Mouse (Mus musculus) telencephalon, adult 2 months (tissue): ENCODE data around the gene Fbxo44.
"Not testable (repeated sequence)": the region's sequence is repeated elsewhere in the genome, so short reads cannot be mapped to it uniquely, and the experiment has no call there.

Experiments
- DNase-seq: peaks from one replicate; pipeline ENCODE4 v3.0.0-alpha.2; 2011; ENCODE audit warnings: low read depth, low spot score

The Fbxo44 gene

DNA sequence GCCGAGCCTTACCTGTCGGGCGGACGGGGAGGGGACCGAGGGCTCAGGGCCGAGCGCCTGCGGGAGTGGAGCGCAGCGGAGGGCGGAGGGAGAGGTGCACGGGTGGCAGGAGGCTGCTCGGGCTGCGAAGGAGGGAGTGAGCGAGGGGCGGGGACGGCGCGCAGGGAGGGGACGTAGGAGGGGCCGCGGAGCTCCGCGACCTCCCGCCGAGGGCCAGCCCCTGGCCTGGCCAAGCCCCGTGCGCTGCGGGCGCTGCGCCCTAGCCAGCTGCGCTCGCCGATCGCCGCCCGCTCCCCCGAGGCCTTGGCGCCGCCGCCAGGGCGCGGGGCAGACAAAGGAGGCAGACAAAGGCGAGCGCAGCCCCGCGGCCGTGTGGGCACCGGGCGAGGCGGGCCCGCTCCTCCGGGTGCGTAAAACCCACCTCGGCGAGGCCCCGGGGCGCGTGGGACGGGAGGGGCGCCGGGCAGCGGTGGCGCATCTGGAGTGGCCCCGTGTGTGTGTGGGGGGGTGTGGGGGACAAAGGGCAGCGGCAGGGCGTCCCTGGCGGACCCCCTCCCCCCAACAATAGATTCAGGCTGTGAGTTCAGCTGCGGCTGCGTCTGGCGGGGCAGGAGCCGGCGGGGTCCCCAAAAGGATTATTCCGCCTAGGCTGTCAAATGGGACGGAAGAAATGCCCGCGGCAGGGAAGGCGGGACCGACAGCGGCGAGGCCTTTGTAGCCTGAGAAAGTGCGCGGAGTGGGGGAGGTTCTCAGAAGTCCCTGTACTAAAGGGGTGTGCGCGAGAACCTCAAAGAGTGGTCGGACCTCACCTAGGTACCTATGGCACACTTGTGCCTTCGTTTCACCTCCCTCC, 29.5 kb downstream of the Fbxo44 start, which contains the start of gene Draxin:
Draxin (minus strand) TSS at position 138 of the 853 bp plus-strand sequence.
- DNase-seq: no peak

DNA sequence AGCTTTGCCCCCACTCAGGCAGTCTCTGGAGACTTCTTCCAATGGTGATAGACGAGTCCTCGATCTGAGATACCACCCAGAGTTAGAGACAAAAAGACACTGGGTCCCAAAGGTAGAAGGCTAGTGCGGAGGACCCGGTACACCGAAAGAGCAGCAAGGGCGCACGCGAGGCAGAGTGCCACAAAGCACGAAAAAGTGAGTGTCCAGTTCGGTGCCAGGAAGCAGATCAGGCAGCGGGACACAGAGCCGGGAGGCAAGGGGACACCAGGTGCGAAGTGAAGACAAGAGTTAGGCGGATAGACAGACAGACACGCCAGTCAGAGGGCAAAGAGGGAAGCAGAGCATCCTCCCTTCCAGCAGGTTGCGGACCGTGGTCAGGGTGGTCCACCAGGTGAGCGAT, 30.1 kb downstream of the Fbxo44 start, which contains the start of gene Mad2l2:
Mad2l2 (plus strand) TSS at position 252 of the 400 bp plus-strand sequence.
- no peak for DNase-seq

DNA sequence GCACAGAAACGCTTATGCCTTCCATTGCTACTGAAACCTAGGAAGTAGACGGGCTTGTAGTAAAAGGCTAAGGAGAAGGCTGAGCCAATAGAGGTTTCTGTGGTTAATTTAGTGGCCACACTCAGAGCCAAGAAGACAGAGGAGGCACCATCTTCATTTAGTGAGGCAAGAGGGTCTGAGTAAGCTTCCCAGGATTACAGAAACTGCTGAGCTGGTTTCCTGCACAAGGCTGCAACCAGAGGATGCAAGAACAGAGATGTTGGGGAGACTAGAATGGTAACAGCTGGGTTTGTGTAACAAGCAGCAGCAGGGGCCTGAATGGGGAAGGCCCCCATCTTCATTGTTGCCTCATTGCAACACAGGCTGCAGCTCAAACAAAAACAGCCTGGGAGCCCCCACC, 31.6 kb downstream of the Fbxo44 start:
- no peak for DNase-seq

DNA sequence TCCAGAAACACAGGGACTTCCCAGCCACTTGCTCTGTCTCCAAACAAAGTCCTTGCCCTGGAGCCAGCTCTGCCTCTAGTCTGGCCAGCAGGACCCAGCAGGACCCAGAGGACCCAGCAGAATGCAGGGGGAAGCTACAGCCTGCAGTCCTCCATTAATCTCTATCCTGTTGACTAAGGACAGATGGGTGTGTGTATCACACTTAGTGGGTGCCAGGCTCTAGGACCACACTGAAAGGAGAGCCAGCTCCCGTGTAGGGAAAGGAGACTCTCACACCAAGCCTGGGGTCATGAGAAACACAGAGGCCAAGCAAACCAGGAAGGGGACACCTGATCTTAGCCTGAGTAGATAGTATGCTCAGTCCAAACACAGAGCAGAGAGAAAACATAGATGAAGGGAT, 32.0 kb downstream of the Fbxo44 start:
- DNase-seq: no peak

DNA sequence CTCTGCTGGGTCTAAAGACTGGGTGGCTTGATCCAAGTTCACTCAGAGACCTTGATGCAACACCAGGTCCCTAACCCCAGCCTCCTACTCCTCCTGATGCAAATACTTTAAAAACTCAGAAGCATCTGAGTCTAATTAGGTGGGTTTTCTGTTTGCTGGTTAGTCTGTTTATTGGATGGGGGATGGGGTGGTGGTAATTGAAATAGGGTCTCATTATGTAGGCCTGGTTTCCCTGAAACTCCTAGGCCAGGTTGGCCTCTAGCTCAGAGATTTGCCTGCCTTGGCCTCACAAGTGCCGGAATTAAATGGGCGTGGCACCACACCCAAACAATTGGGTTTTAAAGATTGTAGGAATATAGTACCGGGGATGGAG, 37.6 kb downstream of the Fbxo44 start:
- no peak for DNase-seq

DNA sequence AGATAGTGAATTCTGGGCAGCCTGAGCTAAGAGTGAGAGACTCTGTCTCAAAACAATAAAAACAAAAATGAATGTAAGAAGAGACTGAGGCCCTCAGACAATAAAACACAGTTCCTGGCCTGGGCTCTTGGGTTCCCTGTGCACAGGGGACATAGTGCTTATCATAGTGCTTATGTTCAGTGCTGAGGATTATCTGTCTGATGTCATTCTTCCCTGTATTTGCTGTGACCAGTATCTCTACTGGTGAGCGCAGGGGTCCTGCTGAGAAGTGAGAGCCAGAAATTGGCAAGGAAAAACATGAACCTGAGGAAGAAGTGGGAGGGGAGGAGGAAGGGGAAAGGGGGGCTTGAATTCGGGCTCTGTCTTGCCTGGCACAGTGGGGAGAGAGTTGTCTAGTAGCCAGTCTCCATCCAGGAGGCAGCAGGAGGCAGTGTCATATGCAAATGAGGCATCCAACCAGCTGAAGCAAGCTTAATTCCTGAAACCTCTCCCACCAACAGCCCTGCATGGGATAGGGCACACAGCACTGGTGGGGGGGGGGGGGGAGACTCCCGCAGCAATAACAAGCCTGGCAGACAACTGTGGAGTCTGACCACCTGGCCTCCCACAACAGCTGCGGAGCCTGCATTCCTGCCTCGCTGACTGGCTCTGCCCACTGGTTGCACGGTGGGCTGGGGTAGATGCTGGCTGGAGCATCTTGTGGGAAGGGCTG, 38.1 kb downstream of the Fbxo44 start:
- no peak for DNase-seq

DNA sequence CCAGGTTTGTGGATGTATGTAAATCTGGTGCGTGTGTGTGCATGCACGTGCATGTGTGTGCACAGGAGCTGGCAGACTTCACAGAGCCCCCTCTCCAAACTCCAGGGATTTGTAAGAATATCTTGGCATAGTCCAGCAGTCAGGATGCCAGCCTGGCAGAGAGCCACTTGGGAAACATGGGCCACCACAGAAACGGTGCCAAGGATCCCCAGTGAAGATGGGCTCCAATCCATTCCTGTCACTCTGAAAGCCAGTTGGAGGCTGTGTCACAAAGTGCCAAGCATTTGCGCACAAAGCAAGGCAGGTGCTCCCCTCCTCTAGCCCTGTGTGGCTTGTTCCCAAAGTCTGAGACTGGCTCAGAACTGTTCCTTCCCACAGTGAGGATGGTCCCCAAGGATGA, 38.9 kb downstream of the Fbxo44 start:
- DNase-seq: no peak

DNA sequence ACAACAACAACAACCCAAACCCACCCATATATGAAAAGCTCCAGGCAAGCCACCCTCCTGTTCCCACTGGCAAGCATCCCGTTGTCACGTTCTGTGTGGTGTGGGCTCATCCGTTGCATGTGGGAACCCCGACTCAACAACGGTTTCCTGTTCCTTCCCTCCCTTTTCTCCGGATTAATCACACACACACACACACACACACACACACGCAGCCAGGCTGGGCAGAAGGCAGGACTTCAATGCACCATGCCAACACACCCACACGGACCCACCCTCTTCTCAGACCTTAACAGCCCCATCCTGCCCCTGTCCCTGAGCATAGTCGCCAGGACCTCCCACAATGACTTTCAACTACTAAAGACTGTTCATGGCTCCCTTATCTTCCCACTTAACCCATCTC, 39.7 kb downstream of the Fbxo44 start:
- DNase-seq: no peak

DNA sequence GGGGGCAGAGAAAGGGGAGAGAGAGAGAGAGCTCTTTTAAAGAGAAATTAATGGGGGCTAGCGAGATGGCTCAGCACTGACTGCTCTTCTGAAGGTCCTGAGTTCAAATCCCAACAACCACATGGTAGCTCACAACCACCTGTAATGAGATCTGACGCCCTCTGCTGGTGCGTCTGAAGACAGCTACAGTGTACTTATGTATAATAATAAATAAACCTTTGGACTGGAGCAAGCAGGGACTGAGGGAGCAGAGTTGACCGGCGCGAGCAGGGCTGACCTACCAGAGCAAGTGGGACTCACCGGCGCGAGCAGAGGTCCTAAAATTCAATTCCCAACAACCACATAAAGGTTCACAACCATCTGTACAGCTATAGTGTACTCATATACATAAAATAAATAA, 40.7 kb downstream of the Fbxo44 start:
- not testable (repeated sequence) for DNase-seq

DNA sequence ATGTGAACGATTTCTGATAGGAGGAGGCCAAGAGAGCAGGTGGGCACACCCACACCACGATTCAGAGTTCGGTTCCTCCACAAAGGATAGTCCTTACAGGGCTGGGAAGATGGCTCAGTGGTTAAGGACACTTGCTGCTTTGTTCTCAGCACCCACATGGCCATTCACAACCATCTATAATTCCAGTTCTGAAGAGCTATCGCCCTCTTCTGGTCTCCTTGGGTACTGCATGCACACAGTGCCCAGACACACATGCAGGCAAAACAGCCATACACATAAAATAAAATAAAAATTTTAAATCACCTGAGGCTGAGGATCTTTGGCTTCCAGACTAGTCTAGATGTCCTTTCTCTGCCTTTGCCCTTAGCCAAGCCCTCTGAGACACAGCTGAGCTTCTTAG, 42.9 kb downstream of the Fbxo44 start:
- DNase-seq: no peak

DNA sequence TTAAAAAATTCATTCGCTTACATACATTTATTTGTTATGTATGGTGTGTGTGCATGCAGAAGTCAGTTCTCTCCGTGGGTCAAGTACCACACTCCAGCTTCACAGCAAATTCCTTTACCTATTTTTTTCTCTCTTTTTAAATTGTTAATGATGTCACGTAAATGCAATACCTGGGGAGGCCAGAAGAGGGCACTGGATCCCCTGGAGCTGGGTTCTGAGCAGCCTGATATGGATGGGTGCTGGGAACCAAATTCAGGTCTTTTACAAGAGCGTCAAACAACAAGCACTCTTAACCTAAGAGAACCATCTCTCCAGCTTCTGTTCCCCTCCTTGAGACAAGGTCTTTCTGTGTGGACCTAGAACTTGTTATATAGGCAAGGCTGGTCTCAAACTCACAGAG, 43.6 kb downstream of the Fbxo44 start:
- DNase-seq: no peak

DNA sequence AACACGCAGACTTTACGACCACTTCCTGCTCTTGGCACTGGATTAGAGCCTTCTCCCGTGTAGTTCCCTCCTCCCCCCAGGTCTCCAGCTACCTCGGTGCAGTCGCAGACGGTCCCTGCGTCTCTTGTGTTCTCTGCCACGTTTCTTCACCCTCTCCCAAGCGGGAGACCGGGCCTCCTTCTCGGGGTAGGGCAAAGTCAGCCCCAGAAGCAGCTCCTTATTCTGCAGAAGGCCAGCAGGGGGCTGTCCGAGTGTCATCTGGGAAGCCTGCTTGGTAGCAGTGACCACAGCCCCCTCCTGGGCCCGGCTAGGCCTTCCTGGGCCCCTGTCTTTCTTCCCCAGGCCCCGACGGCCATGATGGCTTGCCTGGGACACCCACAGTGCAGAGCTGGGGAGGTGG, 44.8 kb downstream of the Fbxo44 start:
- no peak for DNase-seq

DNA sequence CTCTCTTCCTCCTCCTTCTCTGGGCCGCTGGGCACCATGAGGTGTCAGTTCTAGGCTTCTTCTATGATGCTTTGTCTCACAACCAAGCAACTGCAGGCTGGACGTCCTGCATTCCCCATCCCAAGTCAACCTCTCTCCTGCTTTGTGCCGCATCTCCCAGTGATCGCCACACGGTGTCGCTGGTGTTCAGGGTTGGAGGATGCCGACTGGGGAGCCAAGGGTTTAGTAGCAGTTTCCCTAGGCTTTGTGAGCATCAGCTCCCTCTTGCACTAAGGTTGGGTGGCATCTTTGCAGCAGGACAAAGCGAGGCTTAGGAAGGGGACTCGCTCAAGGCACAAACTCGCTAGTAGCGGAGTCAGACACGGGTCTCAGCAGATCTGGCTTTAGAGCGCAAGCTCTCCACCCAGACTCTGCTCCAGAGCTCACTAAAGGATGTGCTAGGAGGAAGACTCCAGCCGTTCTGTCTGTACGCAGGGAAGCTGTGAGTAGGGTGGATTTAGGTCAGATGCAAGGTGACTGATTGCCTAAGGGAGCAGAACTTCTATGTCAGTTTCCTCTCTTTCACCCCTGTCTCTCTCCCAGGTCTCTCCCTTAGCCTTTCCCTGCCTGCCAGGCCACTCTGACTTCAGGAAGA, 45.4 kb downstream of the Fbxo44 start:
- DNase-seq: peak; percentile 56

DNA sequence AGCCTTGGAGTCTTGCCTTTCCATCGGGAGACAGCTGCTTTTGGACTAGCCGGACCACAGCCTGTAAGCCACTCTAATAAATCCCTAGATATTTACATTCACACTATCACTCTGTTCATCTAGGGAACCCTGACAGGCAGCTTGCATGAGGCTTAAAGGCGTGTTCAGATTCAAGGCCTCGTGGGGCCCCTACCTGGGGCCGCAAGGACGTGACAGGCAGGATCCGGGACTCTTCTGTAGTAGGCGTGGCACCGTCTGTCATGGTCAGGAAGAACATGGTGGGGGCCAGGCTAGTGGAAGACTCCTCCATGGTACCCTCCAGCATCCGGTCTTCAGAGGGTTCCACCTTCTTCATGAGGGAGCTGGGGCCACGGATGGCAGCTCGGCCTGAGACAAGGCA, 47.8 kb downstream of the Fbxo44 start:
- no peak for DNase-seq

DNA sequence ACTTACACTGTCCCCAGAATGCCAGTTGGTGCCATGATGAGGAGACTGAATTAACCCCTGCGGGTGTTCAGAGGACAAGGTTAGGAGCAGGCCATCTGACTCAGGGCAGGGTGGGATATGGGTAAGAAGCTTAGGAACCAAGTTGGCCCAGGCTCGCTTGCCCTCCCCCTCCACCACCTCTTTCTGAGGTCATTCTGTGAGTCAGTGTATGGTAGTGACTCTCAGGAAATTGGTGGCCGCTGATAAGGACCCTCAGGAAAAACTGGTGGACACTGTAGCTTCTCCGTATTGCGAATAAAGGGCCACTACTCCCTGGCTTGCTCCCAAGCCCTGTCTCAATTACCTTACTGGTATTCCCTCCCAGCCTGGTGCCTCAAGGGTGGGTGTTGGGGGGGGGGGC, 51.1 kb downstream of the Fbxo44 start:
- DNase-seq: no peak

DNA sequence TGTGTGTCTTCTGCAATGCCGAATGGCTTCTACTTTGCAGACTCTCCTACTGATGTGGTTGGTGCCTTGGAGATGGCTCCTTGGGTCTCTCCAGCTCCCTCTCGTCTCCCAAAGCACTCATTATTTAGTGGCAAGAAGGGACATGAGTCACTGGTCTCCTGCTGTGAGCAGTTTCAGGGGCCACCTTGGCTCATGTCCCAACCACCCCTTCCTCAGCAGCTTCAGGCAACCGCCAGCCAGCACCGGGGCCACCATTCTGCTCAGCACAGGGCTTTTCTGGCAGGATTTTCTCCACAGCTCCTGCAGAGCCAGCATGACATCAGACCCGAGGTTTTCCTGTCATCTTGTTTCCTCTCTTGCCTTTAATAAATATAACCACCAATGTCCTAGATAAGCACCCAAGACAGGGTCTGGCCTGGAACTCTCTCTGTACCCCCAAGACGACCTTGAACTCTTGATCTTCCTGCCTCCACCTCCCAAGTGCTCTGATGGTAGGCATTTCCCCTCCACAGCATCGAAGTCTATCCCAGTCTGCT, 51.6 kb downstream of the Fbxo44 start:
- DNase-seq: no peak

DNA sequence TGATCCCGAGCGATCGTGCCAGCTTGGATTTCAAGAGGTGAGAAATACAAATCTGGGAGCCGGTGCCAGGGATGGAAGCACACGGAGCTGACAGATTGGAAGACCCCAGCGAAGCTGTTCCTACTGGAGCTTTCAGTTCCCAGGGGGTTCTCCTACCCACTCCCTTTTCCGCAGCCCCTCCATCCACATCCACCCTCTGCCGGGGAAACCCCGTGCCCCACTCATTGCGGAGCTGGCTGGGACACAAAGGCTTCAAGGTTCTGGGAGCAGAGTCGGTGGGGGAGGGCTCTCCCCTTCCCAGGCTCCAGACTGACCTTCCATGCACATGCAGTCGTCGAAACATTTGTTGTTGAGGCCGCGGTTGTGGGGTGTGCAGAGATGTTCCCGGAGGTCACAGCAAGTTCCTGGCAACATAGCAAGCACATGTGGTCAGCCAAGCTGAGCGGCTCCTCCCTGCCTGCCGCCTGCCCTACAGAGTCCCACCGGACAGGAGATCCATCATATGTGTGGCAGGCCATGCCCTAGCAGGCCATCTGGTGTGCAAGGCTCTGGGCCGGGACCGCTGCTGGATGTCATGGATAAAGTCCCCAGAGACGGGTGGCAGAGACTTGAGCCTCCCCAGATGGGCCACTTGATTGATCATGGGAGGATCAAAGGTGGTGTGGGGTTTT, 52.5 kb downstream of the Fbxo44 start:
- DNase-seq: no peak

DNA sequence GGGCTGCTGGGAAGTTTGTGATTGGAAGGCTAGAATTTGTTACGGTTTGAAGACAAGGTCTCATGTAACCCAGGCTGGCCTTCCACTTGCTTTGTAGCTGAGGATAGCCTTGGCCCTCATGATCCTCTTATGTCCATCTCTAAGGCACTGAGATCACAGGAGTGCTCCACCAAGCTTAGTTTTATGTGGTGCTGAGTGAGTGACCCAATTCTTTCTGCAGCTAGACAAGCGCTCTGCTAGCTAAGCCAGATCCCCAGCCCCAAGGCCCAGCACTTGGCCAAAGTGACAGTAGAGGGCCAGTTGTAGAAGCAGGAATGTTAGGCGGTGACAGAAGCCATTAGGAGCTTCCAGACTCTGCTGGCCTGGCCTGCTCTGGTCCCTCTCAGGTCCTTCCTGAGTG, 56.1 kb downstream of the Fbxo44 start:
- no peak for DNase-seq
